Mouse (Mus musculus) kidney, postnatal 36 days (tissue): ENCODE data around the gene Mgarp.
A peak's percentile ranks its signal among the peaks of the same experiment; 100 is the strongest.

Source experiments
- DNase-seq, 2 experiments: peaks; one replicate each; pipeline ENCODE4 v3.0.0; 2021 to 2022; ENCODE audit warnings: mixed read lengths in 2 of 2

The Mgarp gene

DNA sequence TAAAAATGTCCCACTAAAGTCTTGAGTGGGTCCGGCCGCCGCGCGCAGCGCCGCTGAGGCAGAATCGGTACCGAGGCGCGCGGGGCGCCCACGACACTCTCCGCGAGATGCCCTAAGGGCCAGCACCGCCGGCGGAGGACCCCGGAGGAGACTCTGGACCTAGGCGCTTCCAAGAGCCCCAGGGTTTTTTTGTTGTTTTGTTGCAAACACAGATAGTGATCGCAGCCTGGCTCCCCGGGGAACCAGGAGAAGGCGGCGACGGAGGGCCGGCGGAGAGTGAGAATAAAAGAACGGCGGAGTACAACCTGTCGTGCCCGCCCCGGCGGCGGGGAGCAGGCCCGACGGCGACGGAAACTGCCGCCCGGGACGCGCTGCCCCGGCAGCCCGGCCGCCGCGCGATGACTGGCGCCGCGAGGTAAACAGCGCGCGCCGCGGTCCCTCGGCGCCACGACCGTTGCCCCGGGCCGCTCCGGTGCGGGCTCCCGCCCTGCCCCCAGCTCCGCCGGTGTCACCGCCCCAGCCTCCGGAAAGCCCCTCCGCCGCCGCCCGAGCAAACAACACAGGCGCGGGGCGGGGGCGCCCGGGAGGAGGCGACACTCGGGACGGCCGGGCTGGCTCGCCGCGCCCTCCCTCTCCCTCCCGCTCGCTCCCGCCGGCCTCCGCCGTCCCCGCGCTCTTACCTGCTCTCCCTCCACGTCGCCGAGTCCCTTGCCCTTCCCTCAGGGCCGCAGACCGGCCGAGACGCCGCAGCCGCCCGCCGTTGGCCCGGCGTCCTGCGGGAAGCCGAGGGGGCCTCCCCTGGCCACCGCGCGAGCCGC, 56.6 kb downstream of the Mgarp start:
- DNase-seq, result peak; percentile 39 to 74

GRCm38 (mm10) chr3:51339378-51339733, 57.2 kb downstream of the Mgarp start:
- no peak for DNase-seq
